ENCODE assay signal across 16 mouse cellular contexts in genomic region chr7:135768064-135768463, GRCm38 (mm10). TPM values are rescaled to one million over a fixed set of nuclear protein-coding genes. Genes with fewer than 3 reads are reported as not detected.
A peak's percentile ranks its signal among the peaks of the same experiment; 100 is the strongest.
DNase-seq lines count a peak whose midpoint lies in the region; ATAC-seq and TF ChIP-seq lines count a peak whose summit lies in the region.
"Had no signal": no experiment of that assay in that cellular context is flagged by ENCODE, and none has a peak within 500 bp of the region (broad histone marks: within the 10 kb centered on the region; RNA-seq: fewer than 3 reads in every experiment).

No protein-coding gene starts in this region.

- H3K27me3 ChIP-seq in embryonic facial prominence, embryonic 11.5 days (ENCODE audit: control insufficient read depth, insufficient read depth, low read length): no peaks in the 10 kb centered on the region
- H3K27me3 ChIP-seq in embryonic facial prominence, embryonic 10.5 days (replicated peaks; ENCODE audit: low read depth, poor library complexity, severe bottlenecking): 0 out of 2 replicates have a peak, but pooled peaks cover 5% of the 10 kb centered on the region
- H3K27me3 ChIP-seq in hindbrain, embryonic 14.5 days (ENCODE audit: control insufficient read depth, insufficient read depth, low read length): no peaks in the 10 kb centered on the region
- no peaks in the 10 kb centered on the region for H3K27me3 ChIP-seq in hindbrain, embryonic 10.5 days (ENCODE audit: insufficient read depth, poor library complexity, severe bottlenecking)
- H3K27me3 ChIP-seq in midbrain, embryonic 14.5 days (ENCODE audit: control insufficient read depth, insufficient read depth, low read length): no peaks in the 10 kb centered on the region
- H3K27me3 ChIP-seq in midbrain, postnatal 0 days (ENCODE audit: insufficient read depth, low read length): no peaks in the 10 kb centered on the region
- no peaks in the 10 kb centered on the region for H3K27me3 ChIP-seq in neural tube, embryonic 15.5 days (replicated peaks)
- H3K27me3 ChIP-seq: forebrain, embryonic 15.5 days; heart, embryonic 13.5 days had no signal

- WGBS in embryonic facial prominence, embryonic 11.5 days: 86% methylated on average over 11 of the region's 11 CpGs
- WGBS in embryonic facial prominence, embryonic 10.5 days: 86% methylated on average over 11 of the region's 11 CpGs
- WGBS in hindbrain, embryonic 14.5 days: 64% methylated on average over 11 of the region's 11 CpGs
- 87% methylated on average over 11 of the region's 11 CpGs for WGBS in hindbrain, embryonic 10.5 days
- 63% methylated on average over 11 of the region's 11 CpGs for WGBS in midbrain, embryonic 14.5 days
- WGBS in midbrain, postnatal 0 days: 63% methylated on average over 11 of the region's 11 CpGs
- 47% methylated on average over 11 of the region's 11 CpGs for WGBS in neural tube, embryonic 15.5 days

- no peak overlapping the region for H3K27ac ChIP-seq in embryonic facial prominence, embryonic 11.5 days (replicated peaks; ENCODE audit: low read depth, low read length)
- no peak overlapping the region for H3K27ac ChIP-seq in embryonic facial prominence, embryonic 10.5 days (replicated peaks)
- peak overlapping the region; percentile 67 for H3K27ac ChIP-seq in hindbrain, embryonic 14.5 days
- H3K27ac ChIP-seq in hindbrain, embryonic 10.5 days: no peak overlapping the region
- peak overlapping the region; percentile 14; the same call in 1 of the 2 replicates for H3K27ac ChIP-seq in midbrain, embryonic 14.5 days (replicated peaks; ENCODE audit: low read depth, low read length)
- no peak overlapping the region for H3K27ac ChIP-seq in midbrain, postnatal 0 days (ENCODE audit: low read depth, low read length)
- H3K27ac ChIP-seq in neural tube, embryonic 15.5 days (replicated peaks): peak overlapping the region; percentile 71
- H3K27ac ChIP-seq: forebrain, embryonic 10.5 days; forebrain, embryonic 15.5 days; heart, adult 2 months; heart, embryonic 10.5 days; heart, embryonic 13.5 days; hindbrain, postnatal 0 days had no signal

- no peak overlapping the region for H3K4me3 ChIP-seq in embryonic facial prominence, embryonic 11.5 days (ENCODE audit: low read depth, low read length)
- no peak overlapping the region for H3K4me3 ChIP-seq in embryonic facial prominence, embryonic 10.5 days
- no peak overlapping the region for H3K4me3 ChIP-seq in hindbrain, embryonic 14.5 days (replicated peaks; ENCODE audit: low read length)
- no peak overlapping the region for H3K4me3 ChIP-seq in hindbrain, embryonic 10.5 days
- no peak overlapping the region for H3K4me3 ChIP-seq in midbrain, embryonic 14.5 days (replicated peaks; ENCODE audit: low read depth, low read length)
- H3K4me3 ChIP-seq in midbrain, postnatal 0 days (ENCODE audit: low read depth, low read length): no peak overlapping the region
- H3K4me3 ChIP-seq in neural tube, embryonic 15.5 days (replicated peaks): no peak overlapping the region
- H3K4me3 ChIP-seq: forebrain, embryonic 10.5 days; forebrain, embryonic 15.5 days; heart, adult 2 months; heart, embryonic 10.5 days; heart, embryonic 13.5 days had no signal

- H3K36me3 ChIP-seq in embryonic facial prominence, embryonic 11.5 days (replicated peaks; ENCODE audit: control insufficient read depth, insufficient read depth, low read depth, low read length): no peaks in the 10 kb centered on the region
- H3K36me3 ChIP-seq in embryonic facial prominence, embryonic 10.5 days (replicated peaks): no peaks in the 10 kb centered on the region
- no peaks in the 10 kb centered on the region for H3K36me3 ChIP-seq in hindbrain, embryonic 14.5 days (replicated peaks; ENCODE audit: control insufficient read depth, insufficient read depth)
- no peaks in the 10 kb centered on the region for H3K36me3 ChIP-seq in hindbrain, embryonic 10.5 days
- H3K36me3 ChIP-seq in midbrain, embryonic 14.5 days (ENCODE audit: control insufficient read depth, insufficient read depth, low read length): no peaks in the 10 kb centered on the region
- no peaks in the 10 kb centered on the region for H3K36me3 ChIP-seq in midbrain, postnatal 0 days (ENCODE audit: insufficient read depth, low read length)
- H3K36me3 ChIP-seq in neural tube, embryonic 15.5 days: no peaks in the 10 kb centered on the region
- H3K36me3 ChIP-seq: forebrain, embryonic 10.5 days; forebrain, embryonic 15.5 days; heart, embryonic 10.5 days; heart, embryonic 13.5 days had no signal

- no peak for TF ChIP-seq CTCF in midbrain, postnatal 0 days (IDR thresholded peaks at IDR 0.05)

- DNase-seq in embryonic facial prominence, embryonic 11.5 days (ENCODE audit: low spot score): no peak
- no peak for DNase-seq in embryonic facial prominence, embryonic 10.5 days (ENCODE audit: low spot score)
- DNase-seq in hindbrain, embryonic 14.5 days (ENCODE audit: low spot score): no peak
- DNase-seq in hindbrain, embryonic 10.5 days (ENCODE audit: low spot score): no peak
- DNase-seq in midbrain, embryonic 14.5 days: peak; percentile 23
- no peak for DNase-seq in midbrain, postnatal 0 days (ENCODE audit: low spot score)
- DNase-seq in frontal cortex, postnatal 25 days (ENCODE audit: low spot score in 2 of 2): no peak

- no peak overlapping the region for H3K9ac ChIP-seq in embryonic facial prominence, embryonic 11.5 days (replicated peaks; ENCODE audit: low read length)
- no peak overlapping the region for H3K9ac ChIP-seq in hindbrain, embryonic 14.5 days
- no peak overlapping the region for H3K9ac ChIP-seq in midbrain, embryonic 14.5 days (replicated peaks; ENCODE audit: low read length)
- no peak overlapping the region for H3K9ac ChIP-seq in midbrain, postnatal 0 days (replicated peaks; ENCODE audit: low read length, poor library complexity, severe bottlenecking)
- H3K9ac ChIP-seq in neural tube, embryonic 15.5 days (replicated peaks): no peak overlapping the region
- H3K9ac ChIP-seq: forebrain, embryonic 15.5 days; heart, embryonic 13.5 days had no signal

- ATAC-seq in embryonic facial prominence, embryonic 11.5 days (replicated peaks; ENCODE audit: insufficient number of reproducible peaks, low FRiP score, low TSS enrichment, low read depth): 0 out of 2 replicates have a peak, but pooled peaks have one; percentile 57
- no peak for ATAC-seq in hindbrain, embryonic 14.5 days (ENCODE audit: low FRiP score)
- ATAC-seq in midbrain, embryonic 14.5 days (ENCODE audit: low FRiP score, low TSS enrichment): no peak
- no peak for ATAC-seq in midbrain, postnatal 0 days (ENCODE audit: low FRiP score)
- ATAC-seq in neural tube, embryonic 15.5 days (ENCODE audit: low FRiP score): no peak
- ATAC-seq: activated CD4-positive, CD25-positive, alpha-beta regulatory T cell, adult 4 months; intestine, embryonic 16.5 days had no signal

- no peaks in the 10 kb centered on the region for H3K4me1 ChIP-seq in embryonic facial prominence, embryonic 11.5 days (ENCODE audit: control insufficient read depth, insufficient read depth, low read length)
- peaks cover 24% of the 10 kb centered on the region for H3K4me1 ChIP-seq in embryonic facial prominence, embryonic 10.5 days
- peaks cover 12% of the 10 kb centered on the region for H3K4me1 ChIP-seq in hindbrain, embryonic 14.5 days (replicated peaks; ENCODE audit: control insufficient read depth, insufficient read depth, low read length)
- no peaks in the 10 kb centered on the region for H3K4me1 ChIP-seq in hindbrain, embryonic 10.5 days (replicated peaks)
- no peaks in the 10 kb centered on the region for H3K4me1 ChIP-seq in midbrain, embryonic 14.5 days (ENCODE audit: control insufficient read depth, insufficient read depth, low read length)
- H3K4me1 ChIP-seq in midbrain, postnatal 0 days (ENCODE audit: insufficient read depth, low read length): no peaks in the 10 kb centered on the region
- peaks cover 27% of the 10 kb centered on the region for H3K4me1 ChIP-seq in neural tube, embryonic 15.5 days
- H3K4me1 ChIP-seq: forebrain, embryonic 10.5 days; heart, embryonic 10.5 days had no signal

- H3K9me3 ChIP-seq in embryonic facial prominence, embryonic 11.5 days (replicated peaks; ENCODE audit: control insufficient read depth, low read length): no peaks in the 10 kb centered on the region
- H3K9me3 ChIP-seq in embryonic facial prominence, embryonic 10.5 days: no peaks in the 10 kb centered on the region
- H3K9me3 ChIP-seq in hindbrain, embryonic 14.5 days (ENCODE audit: control insufficient read depth, low read length): no peaks in the 10 kb centered on the region
- no peaks in the 10 kb centered on the region for H3K9me3 ChIP-seq in hindbrain, embryonic 10.5 days
- no peaks in the 10 kb centered on the region for H3K9me3 ChIP-seq in midbrain, embryonic 14.5 days (ENCODE audit: control insufficient read depth, low read length)
- H3K9me3 ChIP-seq in midbrain, postnatal 0 days (ENCODE audit: low read length): no peaks in the 10 kb centered on the region
- H3K9me3 ChIP-seq in neural tube, embryonic 15.5 days (replicated peaks): no peaks in the 10 kb centered on the region
- H3K9me3 ChIP-seq: forebrain, embryonic 10.5 days; forebrain, embryonic 15.5 days; heart, embryonic 10.5 days; heart, embryonic 13.5 days had no signal

- H3K4me2 ChIP-seq in embryonic facial prominence, embryonic 11.5 days (ENCODE audit: low read depth, low read length): no peak overlapping the region
- H3K4me2 ChIP-seq in hindbrain, embryonic 14.5 days (replicated peaks): no peak overlapping the region
- H3K4me2 ChIP-seq in midbrain, embryonic 14.5 days (ENCODE audit: low read length): no peak overlapping the region
- no peak overlapping the region for H3K4me2 ChIP-seq in midbrain, postnatal 0 days (ENCODE audit: low read depth, low read length, poor library complexity, severe bottlenecking)
- H3K4me2 ChIP-seq in neural tube, embryonic 15.5 days: no peak overlapping the region
- H3K4me2 ChIP-seq: forebrain, embryonic 15.5 days; heart, embryonic 13.5 days had no signal

RNA-seq across cellular contexts. Expression of gene Mki67, which starts 51.9 kb away (rescaled TPM):
- 60.4 and 65.6 TPM in 2 replicates for polyA plus RNA-seq in embryonic facial prominence, embryonic 11.5 days (2014; fragmentation: Nextera tagmentation; extraction: Ambion mirVana)
- 45.7 and 46.9 TPM in 2 replicates for polyA plus RNA-seq in embryonic facial prominence, embryonic 10.5 days (2016; fragmentation: Nextera tagmentation; extraction: Ambion mirVana)
- 7.2 and 9.4 TPM in 2 replicates for polyA plus RNA-seq in hindbrain, embryonic 14.5 days (2014; fragmentation: Nextera tagmentation; extraction: Ambion mirVana)
- polyA plus RNA-seq in hindbrain, embryonic 10.5 days (2016; fragmentation: Nextera tagmentation; extraction: Ambion mirVana): 27.3 and 46.1 TPM in 2 replicates
- 6.4 and 12.5 TPM in 2 replicates for polyA plus RNA-seq in midbrain, embryonic 14.5 days (2014; fragmentation: Nextera tagmentation; extraction: Ambion mirVana)
- 6.3 and 8.9 TPM in 2 replicates for total RNA-seq in midbrain, postnatal 0 days (2014; rRNA removed)
- polyA plus RNA-seq in midbrain, postnatal 0 days (2015; fragmentation: Nextera tagmentation; extraction: Ambion mirVana): 1.4 and 2.1 TPM in 2 replicates
- 3.9 and 11.6 TPM in 2 replicates for polyA plus RNA-seq in neural tube, embryonic 15.5 days (2015; fragmentation: Nextera tagmentation; extraction: Ambion mirVana)

Comparison
In these comparisons a context has a peak if more than half of its experiments do, and no peak if none do; other contexts are left out.
1. H3K27ac ChIP-seq: peak in hindbrain, embryonic 14.5 days (single experiment), midbrain, embryonic 14.5 days (single experiment) and neural tube, embryonic 15.5 days (single experiment); none in embryonic facial prominence, embryonic 11.5 days (single experiment), embryonic facial prominence, embryonic 10.5 days (single experiment), hindbrain, embryonic 10.5 days (single experiment) and midbrain, postnatal 0 days (single experiment).